Mouse (Mus musculus) hindlimb bud, embryonic 11.5 days (tissue): ENCODE measurements around the gene Nanos1.
A peak's percentile ranks its signal among the peaks of the same experiment; 100 is the strongest.

Experiments
- DNase-seq: peaks from one replicate; pipeline ENCODE4 v3.0.0-alpha.2; 2012; ENCODE audit warnings: low read depth, low spot score; ENCODE audit errors: extremely low spot score

The Nanos1 gene

DNA sequence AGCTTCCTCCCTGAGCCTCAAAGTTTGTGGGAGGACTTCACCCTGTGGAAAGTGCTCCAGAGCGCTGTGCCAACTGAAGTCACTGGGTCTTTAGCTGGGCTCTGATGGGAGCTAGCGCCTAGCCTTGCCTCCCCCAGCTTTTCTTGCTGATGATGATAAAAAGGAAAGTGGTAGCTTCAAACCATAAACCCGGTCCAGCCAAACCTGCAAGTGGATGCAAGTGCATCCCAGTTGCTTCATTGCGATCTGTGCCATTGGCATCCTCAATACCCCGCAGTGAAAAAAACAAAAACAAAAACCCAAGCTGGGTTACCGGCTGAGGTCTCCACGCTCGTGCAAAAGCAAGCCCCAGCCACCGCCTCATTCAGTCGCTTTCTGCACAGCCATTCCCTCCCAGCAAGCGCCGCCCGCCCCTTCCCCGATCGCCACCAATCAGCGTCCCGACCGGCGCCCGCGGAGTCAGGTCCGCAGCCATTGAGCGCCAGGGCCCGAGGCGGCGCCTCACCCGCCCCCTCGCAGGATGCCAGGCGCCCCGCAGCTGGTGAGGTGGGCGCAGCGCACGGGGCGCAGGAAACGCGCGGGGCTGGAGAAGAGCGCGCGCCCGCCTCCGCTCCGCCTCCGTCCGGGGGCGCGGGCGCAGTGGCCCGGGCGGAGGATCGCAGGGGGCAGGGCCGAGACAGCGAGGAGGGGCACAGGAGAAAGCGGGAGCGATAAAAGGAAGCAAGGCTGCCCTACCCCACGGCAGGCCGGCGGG is at the start of gene Nanos1:
Nanos1 (plus strand) TSS at position 550 of the 754 bp plus-strand sequence.
- no peak for DNase-seq

DNA sequence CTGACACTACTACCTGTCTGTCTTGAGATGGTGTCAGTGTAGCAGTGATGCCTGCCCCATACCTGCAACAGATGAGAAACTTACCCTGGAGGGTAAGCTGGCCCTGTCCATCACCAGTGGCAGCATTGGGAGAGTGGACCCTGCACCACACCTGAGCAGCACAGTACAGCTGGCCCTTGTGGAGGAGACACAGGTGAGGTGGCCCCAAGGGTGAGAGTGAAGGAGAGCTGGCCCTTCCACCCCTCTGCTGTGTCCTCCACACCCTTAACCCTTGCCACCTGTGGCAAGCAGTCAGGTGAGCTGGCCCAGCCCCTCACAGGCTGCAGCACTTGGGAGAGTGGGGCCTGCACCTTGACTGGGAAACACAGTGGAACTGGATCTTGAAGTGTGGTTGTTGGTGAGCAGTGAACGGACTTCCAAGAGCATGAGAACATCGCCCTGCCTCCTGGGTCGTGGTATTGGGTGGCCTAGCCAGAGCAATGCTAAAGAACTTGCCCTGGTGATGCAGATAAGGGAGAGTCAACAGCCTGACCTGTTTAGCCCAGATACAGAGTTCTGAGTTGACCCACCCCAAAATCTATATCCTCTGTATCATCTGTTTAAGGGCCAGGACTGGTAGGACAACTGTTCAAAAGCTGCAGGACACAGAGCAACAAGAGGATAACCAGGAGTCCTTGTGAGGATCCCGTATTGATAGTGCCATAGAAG is 46.4 kb upstream of the Nanos1 start:
- DNase-seq, result no peak

GRCm38 (mm10) chr19:60710196-60710595 is 45.6 kb upstream of the Nanos1 start:
- no peak for DNase-seq

DNA sequence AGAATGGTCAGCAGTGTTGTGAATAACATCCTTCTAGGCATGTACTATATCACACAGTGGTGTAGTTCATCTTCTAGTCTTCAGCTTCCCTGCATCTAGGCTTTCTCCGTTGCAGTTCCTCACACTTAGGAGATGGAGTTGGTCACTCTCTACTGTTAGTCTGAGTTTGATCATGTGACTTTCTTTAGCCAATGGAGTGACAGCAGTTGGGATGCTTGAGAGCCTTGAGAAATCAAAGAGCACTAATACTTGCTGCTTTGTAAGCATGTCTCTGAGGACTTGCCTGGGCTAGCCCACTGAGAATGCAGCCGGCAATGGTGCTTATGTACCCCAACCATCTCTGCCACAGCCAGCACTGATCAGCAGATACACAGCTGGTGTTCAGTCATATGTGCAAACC is 43.2 kb upstream of the Nanos1 start:
- no peak for DNase-seq

- DNase-seq, result no peak
Observed at GRCm38 (mm10) chr19:60716381-60716780, 39.4 kb upstream of the Nanos1 start.

- DNase-seq, result peak; percentile 14
Observed at GRCm38 (mm10) chr19:60730281-60730852, 25.4 kb upstream of the Nanos1 start.

- DNase-seq, result no peak
Observed at GRCm38 (mm10) chr19:60731299-60731698, 24.5 kb upstream of the Nanos1 start.

- no peak for DNase-seq
Observed at GRCm38 (mm10) chr19:60731966-60732365, 23.8 kb upstream of the Nanos1 start.

- no peak for DNase-seq
Observed at GRCm38 (mm10) chr19:60740560-60740959, 15.2 kb upstream of the Nanos1 start.

DNA sequence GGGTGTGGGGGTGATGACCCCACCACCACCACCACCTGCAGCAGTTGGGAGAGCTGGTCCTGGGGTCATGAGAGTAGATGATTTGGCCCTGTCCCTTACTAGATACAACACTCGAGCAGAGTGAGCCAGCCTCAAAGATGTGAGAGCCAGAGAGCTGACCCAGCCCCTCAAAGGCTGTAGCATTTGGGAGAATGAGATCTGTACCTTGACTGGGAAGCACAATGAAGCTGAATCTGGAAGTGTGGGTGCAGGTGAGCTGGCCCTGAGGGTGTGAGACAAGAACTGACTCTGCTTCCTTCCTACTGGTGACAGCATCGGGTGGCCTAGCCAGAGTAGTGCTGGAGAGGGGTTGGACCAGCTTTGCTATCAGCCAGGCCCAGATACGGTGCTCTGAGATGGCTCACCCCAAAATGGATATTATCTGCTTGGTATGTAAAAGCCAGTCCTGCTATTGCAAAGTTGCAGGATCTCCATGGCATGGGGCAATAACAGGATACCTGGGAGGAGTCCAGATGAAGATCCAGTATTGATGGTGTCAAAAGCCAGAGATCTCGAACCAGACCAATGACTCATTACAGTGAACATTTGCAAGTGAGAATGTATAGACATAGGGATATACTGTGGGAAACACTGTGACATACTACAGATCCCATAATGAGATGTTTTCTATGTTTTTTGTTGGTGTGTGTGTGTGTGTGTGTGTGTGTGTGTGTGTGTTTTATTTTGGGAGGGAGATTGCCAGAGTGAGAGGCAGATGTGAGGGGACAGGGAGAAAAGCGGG is 11.8 kb upstream of the Nanos1 start:
- DNase-seq, result no peak

- no peak for DNase-seq
Observed at GRCm38 (mm10) chr19:60747801-60748200, 8.0 kb upstream of the Nanos1 start.

DNA sequence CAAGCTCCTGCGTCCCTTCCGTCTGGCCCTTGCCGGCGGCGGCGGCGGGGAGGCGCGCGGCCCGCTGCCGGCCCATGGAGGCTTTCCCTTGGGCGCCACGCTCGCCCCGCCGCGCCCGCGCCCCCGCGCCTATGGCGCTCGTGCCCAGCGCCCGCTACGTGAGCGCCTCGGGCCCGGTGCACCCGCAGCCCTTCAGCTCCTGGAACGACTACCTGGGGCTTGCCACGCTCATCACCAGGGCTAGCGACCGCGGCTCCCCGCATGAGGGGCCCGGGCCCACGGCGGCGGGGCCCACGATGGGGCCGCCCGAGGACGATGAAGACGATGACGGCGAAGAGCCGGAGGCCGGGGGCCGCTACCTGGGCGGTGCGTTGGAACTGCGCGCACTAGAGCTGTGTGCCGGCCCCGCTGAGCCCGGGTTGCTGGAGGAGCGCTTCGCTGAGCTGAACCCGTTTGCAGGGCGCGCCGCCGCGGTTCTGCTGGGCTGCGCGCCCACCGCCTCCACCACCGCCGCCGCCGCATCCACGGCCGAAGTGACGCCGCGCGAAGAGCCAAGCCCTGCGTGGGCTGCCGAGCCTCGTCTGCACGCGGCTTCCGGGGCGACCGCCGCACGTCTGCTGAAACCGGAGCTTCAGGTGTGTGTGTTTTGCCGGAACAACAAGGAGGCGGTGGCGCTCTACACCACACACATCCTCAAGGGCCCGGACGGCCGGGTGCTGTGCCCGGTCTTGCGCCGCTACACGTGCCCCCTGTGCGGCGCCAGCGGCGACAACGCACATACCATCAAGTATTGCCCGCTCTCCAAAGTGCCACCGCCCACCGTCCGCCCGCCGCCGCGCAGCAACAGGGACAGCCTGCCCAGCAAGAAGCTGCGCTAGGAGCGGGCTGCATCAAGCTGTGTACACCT is 658 bp downstream of the Nanos1 start:
- no peak for DNase-seq

DNA sequence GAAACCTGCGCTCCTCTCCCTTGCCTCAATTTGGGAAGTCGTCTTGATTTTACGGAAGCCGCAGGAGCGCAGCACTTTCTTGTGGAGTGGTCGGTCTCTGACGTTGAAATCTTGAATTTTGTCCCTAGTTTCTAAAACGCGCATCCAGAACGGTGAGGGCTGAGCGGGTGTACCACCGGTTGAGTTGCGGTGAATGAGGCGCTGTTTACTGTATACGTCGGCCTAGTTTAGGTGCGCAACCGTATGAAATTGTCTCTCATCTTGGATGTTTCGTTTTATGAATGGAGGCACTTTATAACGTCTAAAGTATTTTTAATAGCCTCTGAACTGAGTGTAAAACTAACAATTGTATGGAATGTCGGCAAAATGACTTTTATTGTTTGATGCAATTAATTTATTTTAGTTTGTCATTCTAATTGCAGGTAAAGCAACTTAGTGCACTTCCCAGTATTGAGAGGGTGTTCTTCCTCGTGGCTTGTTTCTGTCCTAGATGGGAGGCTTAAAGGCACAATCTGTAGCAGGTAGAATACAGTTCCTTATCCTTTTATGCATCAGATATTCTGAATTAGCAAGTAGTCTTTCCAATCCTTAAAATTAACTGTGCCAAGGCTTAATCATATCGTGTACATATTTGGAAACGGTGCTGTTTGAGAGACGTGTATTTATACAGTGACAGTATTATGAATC is 1.5 kb downstream of the Nanos1 start:
- DNase-seq, result no peak

DNA sequence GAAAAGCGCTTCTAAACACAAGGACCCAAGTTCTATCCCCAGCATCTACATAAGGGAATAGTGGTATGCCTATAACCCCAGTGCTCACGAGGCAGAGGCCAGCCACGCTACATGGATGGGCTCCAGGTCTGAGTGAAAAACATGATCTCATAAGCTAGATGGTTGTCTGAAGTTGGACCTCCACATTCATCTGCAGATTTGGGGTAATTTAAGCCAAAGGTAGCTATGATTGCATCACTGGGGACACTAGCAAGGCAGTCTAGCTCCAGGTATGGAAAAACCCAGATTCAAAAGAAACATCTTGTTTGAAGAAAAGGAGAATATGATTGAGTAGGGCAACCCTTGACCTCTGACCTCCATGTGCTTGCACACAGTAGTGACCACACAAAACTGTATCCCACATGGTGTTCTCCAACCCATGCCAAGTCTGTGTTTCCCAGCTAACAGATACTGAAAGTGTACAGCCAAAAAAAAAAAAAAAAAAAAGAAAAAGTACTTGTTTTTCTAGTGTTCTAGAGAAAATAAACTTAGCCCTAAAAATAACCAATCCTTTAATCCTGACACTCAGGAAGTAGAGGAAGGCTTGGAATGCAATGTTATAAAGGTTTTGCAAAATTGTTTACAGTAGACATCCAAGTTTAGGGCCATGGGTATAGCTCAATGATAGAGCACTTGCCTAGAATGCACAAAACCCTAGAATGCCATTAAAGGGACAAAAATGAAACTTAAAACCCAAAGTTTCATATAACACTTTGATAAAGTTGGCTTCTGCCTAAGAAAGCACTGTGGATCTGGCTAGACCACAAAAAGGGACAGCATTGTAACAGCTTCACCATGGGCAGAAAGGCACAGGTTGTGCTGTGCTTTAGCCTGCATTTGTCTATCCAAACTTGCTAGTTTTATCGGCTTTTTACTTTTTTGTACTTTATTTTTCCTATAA is 3.4 kb downstream of the Nanos1 start:
- DNase-seq, result no peak

GRCm38 (mm10) chr19:60773366-60773765 is 17.6 kb downstream of the Nanos1 start:
- DNase-seq, result no peak

DNA sequence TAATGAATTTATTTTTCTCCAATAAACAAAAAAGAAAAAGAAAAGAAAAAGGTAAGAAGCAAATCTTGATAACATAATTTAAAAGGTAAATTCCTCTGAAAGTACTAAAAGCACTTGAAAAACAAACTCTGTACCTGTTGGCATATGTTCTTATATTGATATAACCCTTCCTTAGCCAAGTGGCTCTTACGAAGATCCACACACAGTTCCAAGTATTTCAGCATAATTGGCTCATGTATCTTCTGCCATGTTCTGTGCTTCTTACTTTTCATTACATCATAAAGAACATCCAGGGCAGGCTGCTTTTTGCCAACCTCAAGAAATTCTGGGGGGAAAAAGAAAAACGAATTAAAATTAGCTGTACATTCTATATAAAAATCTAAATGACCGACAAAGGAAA is 26.2 kb downstream of the Nanos1 start:
- DNase-seq, result no peak

- no peak for DNase-seq
Observed at GRCm38 (mm10) chr19:60784712-60785111, 28.9 kb downstream of the Nanos1 start.

GRCm38 (mm10) chr19:60787465-60788150 is 31.8 kb downstream of the Nanos1 start:
- DNase-seq, result no peak
